Mouse (Mus musculus) midbrain, postnatal 0 days (tissue): Measurements from ENCODE around the gene Mlxip. TPM values are rescaled to one million over a fixed set of nuclear protein-coding genes. Genes with fewer than 3 reads are reported as not detected.
A peak's percentile ranks its signal among the peaks of the same experiment; 100 is the strongest.

ENCODE experiments used
- ATAC-seq: fragments of 200-750 bp; cut with Nextera tagmentation; 2 replicates; pipeline ENCODE4 v1.8.0; 2017; ENCODE audit warnings: moderate number of reproducible peaks, mild to moderate bottlenecking, moderate TSS enrichment, moderate library complexity; ENCODE audit not compliant: low FRiP score
- DNase-seq: peaks from one replicate; pipeline ENCODE4 v3.0.0-alpha.2; 2015; ENCODE audit warnings: low spot score
- H3K27ac ChIP-seq: fragments of 300-500 bp; sonication (generic); 2 replicates; pipeline ENCODE4 v1.5.1; 2014; ENCODE audit warnings: low read depth, mild to moderate bottlenecking, low read length, mixed read lengths
- H3K27me3 ChIP-seq: fragments of 300-500 bp; sonication (generic); 2 replicates; pipeline ENCODE4 v1.6.1; 2014; ENCODE audit warnings: low read length, control low read depth, mixed read lengths; ENCODE audit not compliant: insufficient read depth
- H3K36me3 ChIP-seq: fragments of 300-500 bp; sonication (generic); 2 replicates; pipeline ENCODE4 v1.6.1; 2014; ENCODE audit warnings: low read length, control low read depth, mixed read lengths; ENCODE audit not compliant: insufficient read depth
- H3K4me1 ChIP-seq: fragments of 300-500 bp; sonication (generic); 2 replicates; pipeline ENCODE4 v1.6.1; 2014; ENCODE audit warnings: mild to moderate bottlenecking, control low read depth, antibody characterized with exemption, low read length, mixed read lengths; ENCODE audit not compliant: insufficient read depth
- H3K4me2 ChIP-seq: fragments of 300-500 bp; sonication (generic); 2 replicates; pipeline ENCODE4 v1.6.1; 2014; ENCODE audit warnings: low read depth, mild to moderate bottlenecking, low read length, mixed read lengths; ENCODE audit not compliant: poor library complexity, severe bottlenecking
- H3K4me3 ChIP-seq: fragments of 300-500 bp; sonication (generic); 2 replicates; pipeline ENCODE4 v1.5.1; 2014; ENCODE audit warnings: low read depth, mild to moderate bottlenecking, low read length, moderate library complexity
- H3K9ac ChIP-seq: fragments of 300-500 bp; sonication (generic); replicated peaks from 2 replicates; pipeline ENCODE4 v1.6.1; 2014; ENCODE audit warnings: mild to moderate bottlenecking, low read length, moderate library complexity, mixed read lengths; ENCODE audit not compliant: poor library complexity, severe bottlenecking
- H3K9me3 ChIP-seq: fragments of 300-500 bp; sonication (generic); 2 replicates; pipeline ENCODE4 v1.6.1; 2016; ENCODE audit warnings: low read length, control low read depth
- CTCF ChIP-seq: IDR thresholded peaks from 2 replicates; pipeline ENCODE4 v1.5.1; 2016; ENCODE audit warnings: antibody characterized with exemption, mild to moderate bottlenecking
- WGBS: fragments of 180-500 bp; shearing (Covaris S2); extraction: QIAGEN DNeasy Blood & Tissue Kit; methylation state at CpG from one replicate; pipeline ENCODE4 v1.1.7; 2014; 5-methylcytosine and 5-hydroxymethylcytosine counted together
- polyA plus RNA-seq: library from polyadenylated mRNA; unstranded; fragments of >200 nt; fragmentation: Nextera tagmentation; extraction: Ambion mirVana; gene quantifications from 2 replicates; pipeline ENCODE4 v1.2.1, GENCODE M21; 2015
- total RNA-seq: library from RNA; depleted of rRNA; stranded (reverse); fragments of >200 nt; gene quantifications from 2 replicates; pipeline ENCODE4 v1.2.3, GENCODE M21; 2014

Mlxip gene
- total and polyA plus RNA-seq, 2 experiments from 2014 or later: 11.3 to 16.6 TPM

GRCm38 (mm10) chr5:123377120-123377955, 17.3 kb upstream of the Mlxip start:
- no peak for ATAC-seq
- Histone ChIP-seq H3K4me2 (no peak overlapping the region), H3K9ac (no peak overlapping the region), H3K27ac (no peak overlapping the region), H3K36me3 (peaks cover 12% of the 10 kb centered on the region; the same call in 1 of the 2 replicates), H3K4me3 (no peak overlapping the region), H3K4me1 (no peaks in the 10 kb centered on the region), H3K27me3 (no peaks in the 10 kb centered on the region), H3K9me3 (no peaks in the 10 kb centered on the region)
- peak; percentile 85 for DNase-seq
- 70% methylated on average over 15 of the region's 15 CpGs for WGBS
- peak; percentile 92 for TF ChIP-seq CTCF

- no peak for DNase-seq
- H3K27me3 ChIP-seq: no peaks in the 10 kb centered on the region
- 80% methylated on average over 9 of the region's 9 CpGs for WGBS
- H3K36me3 ChIP-seq: 0 out of 2 replicates have a peak, but pooled peaks cover 3% of the 10 kb centered on the region
- no peak overlapping the region for H3K9ac ChIP-seq
- H3K27ac ChIP-seq: no peak overlapping the region
- no peaks in the 10 kb centered on the region for H3K9me3 ChIP-seq
- no peak overlapping the region for H3K4me2 ChIP-seq
- no peaks in the 10 kb centered on the region for H3K4me1 ChIP-seq
- no peak overlapping the region for H3K4me3 ChIP-seq
- ATAC-seq: no peak
- TF ChIP-seq CTCF: no peak
These were observed 15.9 kb upstream of the Mlxip start for GRCm38 (mm10) chr5:123378712-123379111.

GRCm38 (mm10) chr5:123379504-123379931, 15.1 kb upstream of the Mlxip start:
- no peak overlapping the region for H3K27ac ChIP-seq
- H3K27me3 ChIP-seq: no peaks in the 10 kb centered on the region
- H3K4me1 ChIP-seq: no peaks in the 10 kb centered on the region
- H3K4me2 ChIP-seq: no peak overlapping the region
- 85% methylated on average over 5 of the region's 5 CpGs for WGBS
- H3K9ac ChIP-seq: no peak overlapping the region
- ATAC-seq (no peak), DNase-seq (no peak)
- H3K4me3 ChIP-seq: no peak overlapping the region
- no peak for TF ChIP-seq CTCF
- no peaks in the 10 kb centered on the region for H3K9me3 ChIP-seq
- H3K36me3 ChIP-seq: 0 out of 2 replicates have a peak, but pooled peaks cover 3% of the 10 kb centered on the region

GRCm38 (mm10) chr5:123381968-123382367, 12.6 kb upstream of the Mlxip start:
- 44% methylated on average over 20 of the region's 20 CpGs for WGBS
- TF ChIP-seq CTCF: no peak

GRCm38 (mm10) chr5:123382686-123383085, 11.9 kb upstream of the Mlxip start:
- Histone ChIP-seq H3K9me3 (no peaks in the 10 kb centered on the region), H3K27ac (no peak overlapping the region), H3K4me2 (no peak overlapping the region), H3K4me3 (no peak overlapping the region), H3K36me3 (no peaks in the 10 kb centered on the region), H3K27me3 (no peaks in the 10 kb centered on the region), H3K9ac (no peak overlapping the region), H3K4me1 (no peaks in the 10 kb centered on the region)
- DNase-seq (no peak), ATAC-seq (no peak)
- no peak for TF ChIP-seq CTCF
- 95% methylated on average over 8 of the region's 8 CpGs for WGBS

More at GRCm38 (mm10) chr5:123381968-123382367, 12.6 kb upstream of the Mlxip start:
- Histone ChIP-seq H3K4me2 (no peak overlapping the region), H3K9me3 (no peaks in the 10 kb centered on the region), H3K4me3 (no peak overlapping the region), H3K4me1 (no peaks in the 10 kb centered on the region), H3K36me3 (no peaks in the 10 kb centered on the region), H3K27ac (no peak overlapping the region), H3K9ac (no peak overlapping the region), H3K27me3 (no peaks in the 10 kb centered on the region)
- DNase-seq (no peak), ATAC-seq (no peak)

- H3K9me3 ChIP-seq: no peaks in the 10 kb centered on the region
- no peak overlapping the region for H3K9ac ChIP-seq
- H3K36me3 ChIP-seq: no peaks in the 10 kb centered on the region
- H3K4me1 ChIP-seq: no peaks in the 10 kb centered on the region
- no peak overlapping the region for H3K4me2 ChIP-seq
- H3K4me3 ChIP-seq: no peak overlapping the region
- DNase-seq (no peak), ATAC-seq (no peak)
- H3K27ac ChIP-seq: no peak overlapping the region
- no peak for TF ChIP-seq CTCF
- WGBS: 28% methylated on average over 3 of the region's 3 CpGs
- H3K27me3 ChIP-seq: no peaks in the 10 kb centered on the region
These were observed 6.1 kb upstream of the Mlxip start for GRCm38 (mm10) chr5:123388452-123388851.
